Mouse (Mus musculus): Measurements from ENCODE around the gene Ces1h.
"Not testable (repeated sequence)": the region's sequence is repeated elsewhere in the genome, so short reads cannot be mapped to it uniquely, and the experiment has no call there.

Ces1h gene

GRCm38 (mm10) chr8:93379625-93380024 is at the start of gene Ces1h:
Ces1h (minus strand) TSS chr8:93379725.
- DNase-seq = no peak

GRCm38 (mm10) chr8:93427195-93427594 is 47.7 kb upstream of the Ces1h start:
- no peak for DNase-seq

GRCm38 (mm10) chr8:93415387-93415786 is 35.9 kb upstream of the Ces1h start:
- no peak for DNase-seq

GRCm38 (mm10) chr8:93408830-93409229 is 29.3 kb upstream of the Ces1h start:
- DNase-seq = no peak

DNA sequence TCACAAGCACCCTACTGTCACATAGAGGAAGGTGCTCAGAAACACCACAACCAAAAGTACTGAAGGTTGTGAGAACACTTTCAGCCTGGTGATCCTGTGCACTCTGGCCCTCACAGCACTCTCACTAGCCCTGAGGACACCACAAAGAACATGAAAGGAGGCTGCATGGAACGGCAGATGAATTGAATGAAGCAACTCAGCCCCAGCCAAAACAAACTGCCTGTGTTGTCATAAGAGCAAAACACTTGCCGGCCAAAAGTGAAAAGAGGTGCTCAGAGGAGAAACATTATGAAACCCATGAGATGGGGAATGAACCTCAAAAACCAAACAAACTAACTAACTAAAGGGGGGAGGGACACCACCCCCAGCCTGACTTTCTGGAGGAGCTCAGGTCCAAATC is 20.2 kb upstream of the Ces1h start:
- DNase-seq = no peak

DNA sequence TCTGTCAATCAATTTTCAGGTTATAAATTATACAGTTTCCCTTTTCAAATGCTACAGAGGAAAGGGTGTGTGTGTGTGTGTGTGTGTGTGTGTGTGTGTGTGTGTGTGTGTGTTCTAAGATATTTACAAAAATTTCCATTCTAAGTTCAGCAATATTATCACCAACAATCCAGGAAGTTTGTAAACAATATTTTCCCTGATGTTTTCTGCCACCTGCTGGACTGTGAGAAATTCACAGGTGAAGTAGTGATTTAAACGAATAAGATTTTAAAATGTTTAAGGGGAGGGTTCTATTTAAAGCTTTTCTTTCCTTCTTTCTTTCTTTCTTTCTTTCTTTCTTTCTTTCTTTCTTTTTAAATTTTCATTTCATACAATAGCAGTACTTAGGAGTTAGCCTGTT is 18.5 kb upstream of the Ces1h start:
- no peak for DNase-seq

DNA sequence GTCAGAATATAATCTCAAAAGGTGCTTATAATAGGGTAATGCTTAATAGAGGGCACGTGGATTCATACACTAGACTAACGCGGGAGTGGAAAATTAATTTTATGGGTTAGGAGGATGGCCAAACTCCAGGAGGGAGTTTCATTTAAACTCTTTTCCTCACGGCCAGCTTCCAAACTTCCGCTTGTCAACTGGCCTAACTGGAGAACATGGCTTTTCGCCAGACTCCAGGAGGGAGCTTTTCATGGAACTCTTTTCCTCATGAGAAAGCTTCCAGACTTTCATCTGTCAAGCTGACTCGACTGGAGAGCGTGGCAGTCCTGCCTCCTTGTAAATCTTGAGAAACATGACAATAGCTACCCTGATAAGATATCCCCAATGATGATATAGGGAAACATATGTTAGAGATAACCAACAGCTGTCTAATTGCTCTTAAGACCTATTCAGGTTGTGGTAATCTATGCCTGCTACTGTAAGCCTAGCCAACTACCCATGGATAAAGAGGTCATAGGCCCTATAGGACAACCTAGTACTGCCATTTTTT is 14.6 kb upstream of the Ces1h start:
- DNase-seq = not testable (repeated sequence)

GRCm38 (mm10) chr8:93369481-93369880 is 10.0 kb downstream of the Ces1h start:
- no peak for DNase-seq

DNA sequence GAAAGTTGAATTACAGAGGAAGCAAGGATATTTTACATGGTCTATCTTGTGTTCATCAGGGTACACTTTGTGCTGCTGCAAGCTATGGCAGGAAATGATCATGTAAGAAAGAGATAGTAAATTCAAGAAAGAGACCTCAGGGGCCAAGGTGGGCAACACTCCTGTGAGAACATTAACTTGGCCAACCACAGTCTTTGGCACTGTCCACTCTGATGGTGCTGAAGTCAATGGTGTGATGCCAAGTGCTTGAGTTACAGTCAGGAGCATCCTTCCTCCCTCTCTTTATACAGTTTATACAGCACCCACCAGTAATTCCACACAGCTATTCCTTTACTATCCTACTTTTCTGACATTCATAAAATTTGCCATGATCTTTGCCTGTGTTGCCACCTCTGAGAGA is 19.4 kb downstream of the Ces1h start:
- DNase-seq = no peak

- DNase-seq = no peak
Measured at GRCm38 (mm10) chr8:93339531-93339930, 40.0 kb downstream of the Ces1h start.

DNA sequence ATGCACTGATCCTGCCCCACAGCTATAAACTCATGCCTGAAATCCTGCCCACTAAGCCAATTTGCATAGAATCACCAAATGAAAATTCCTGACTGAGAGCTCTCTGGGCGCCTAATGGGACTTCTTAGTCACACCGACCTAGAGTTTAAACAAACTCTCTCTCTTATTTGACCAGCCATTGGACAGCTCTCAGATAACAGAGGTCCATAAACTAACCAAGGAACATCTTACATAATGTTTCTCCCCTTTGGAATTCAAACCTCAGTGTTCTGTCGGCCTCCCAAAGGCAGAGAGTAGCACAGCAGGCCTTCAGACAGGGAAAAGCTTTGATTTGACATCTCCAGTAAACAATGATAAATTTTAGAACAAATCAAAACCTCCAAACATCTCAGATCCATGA is 42.3 kb downstream of the Ces1h start, which contains the start of gene Ces1g:
Ces1g (minus strand) TSS at position 102 of the 400 bp plus-strand sequence.
- no peak for DNase-seq

GRCm38 (mm10) chr8:93332703-93333102 is 46.8 kb downstream of the Ces1h start:
- DNase-seq = no peak

DNA sequence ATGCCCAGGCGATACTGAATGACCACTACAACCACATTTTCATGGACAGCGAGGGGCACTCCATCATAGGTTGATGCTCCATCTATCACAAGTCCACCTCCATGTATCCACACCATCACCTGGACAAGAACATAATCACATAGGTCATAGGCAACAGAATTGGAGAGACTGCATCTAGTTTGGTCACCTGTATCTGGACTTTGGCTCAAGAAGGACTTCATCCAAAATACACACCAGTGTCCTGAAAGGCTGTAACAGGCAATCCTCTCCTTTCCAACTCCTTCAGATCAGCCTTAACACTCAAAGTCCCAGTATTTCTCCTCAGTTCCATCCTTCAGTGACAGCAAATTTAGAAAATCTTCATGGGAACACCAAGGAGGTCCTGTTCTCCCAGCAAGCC is 48.4 kb downstream of the Ces1h start:
- DNase-seq = no peak

DNA sequence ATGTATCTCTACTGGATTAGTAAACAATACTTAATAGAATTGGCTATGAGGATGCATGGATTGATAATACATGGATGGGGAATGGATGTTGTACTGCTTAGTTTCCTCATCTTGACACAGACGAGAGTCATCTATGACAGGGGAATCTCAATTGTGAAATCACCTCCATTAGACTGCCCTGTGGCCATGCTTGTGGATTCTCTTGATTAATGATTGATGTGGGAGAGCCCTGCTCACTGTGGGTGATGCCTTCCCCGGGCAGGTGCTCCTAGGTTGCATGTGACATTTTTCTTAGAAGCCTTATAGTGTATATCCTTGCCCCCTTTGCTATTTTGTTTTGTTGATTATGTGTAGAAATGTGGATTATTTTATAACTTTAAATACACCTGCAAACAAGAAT is 54.4 kb downstream of the Ces1h start:
- DNase-seq = no peak

DNA sequence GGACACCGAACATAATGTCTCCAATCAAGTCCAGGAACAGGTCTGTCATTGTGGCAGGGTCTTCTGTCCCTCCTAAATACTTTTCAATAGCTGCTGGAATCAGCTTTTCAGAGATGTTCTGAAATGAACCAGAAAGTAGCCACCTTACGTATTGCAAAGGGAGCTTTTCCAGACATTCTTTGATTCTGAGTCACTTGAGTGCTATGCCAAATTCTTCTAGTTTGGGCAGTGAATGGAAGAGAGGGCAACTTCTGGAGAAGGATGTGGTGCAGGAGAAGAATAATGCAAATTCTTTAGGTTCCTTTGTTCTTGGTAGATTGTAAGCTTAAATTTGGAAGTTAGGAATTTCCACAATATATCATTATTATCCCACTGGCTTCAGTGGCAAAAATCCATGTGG is 62.5 kb downstream of the Ces1h start:
- DNase-seq = no peak

- no peak for DNase-seq
Measured at GRCm38 (mm10) chr8:93315557-93315956, 64.0 kb downstream of the Ces1h start.
